Mouse (Mus musculus): ENCODE data around the gene Gm13030. TPM values are rescaled to one million over a fixed set of nuclear protein-coding genes. Genes with fewer than 3 reads are reported as not detected.
A peak's percentile ranks its signal among the peaks of the same experiment; 100 is the strongest.

Gm13030 gene
- polyA plus RNA-seq, 1 experiment from 2014 or later = not detected

GRCm38 (mm10) chr4:138884261-138884660, 10.5 kb upstream of the Gm13030 start:
- peak; percentile 89 for DNase-seq (ENCODE audit: low spot score)
- Histone ChIP-seq H3K36me3 (ENCODE audit: insufficient read depth, low read length) (no peaks in the 10 kb centered on the region), H3K9ac (replicated peaks; ENCODE audit: low read depth) (no peak overlapping the region), H3K4me1 (ENCODE audit: insufficient read depth, low read depth, low read length) (no peaks in the 10 kb centered on the region), H3K4me3 (ENCODE audit: low read depth, low read length) (no peak overlapping the region), H3K27me3 (replicated peaks; ENCODE audit: insufficient read depth, low read length) (no peaks in the 10 kb centered on the region), H3K4me2 (replicated peaks; ENCODE audit: low read depth, low read length) (no peak overlapping the region), H3K9me3 (ENCODE audit: low read length) (no peaks in the 10 kb centered on the region), H3K27ac (ENCODE audit: low read length) (no peak overlapping the region)
- 13% methylated on average over 6 of the region's 6 CpGs for WGBS
- peak; percentile 93 for TF ChIP-seq CTCF (IDR thresholded peaks at IDR 0.05)
- no peak for TF ChIP-seq EP300 (IDR thresholded peaks at IDR 0.05)
- peak; percentile 68 for ATAC-seq

GRCm38 (mm10) chr4:138882179-138882578, 8.4 kb upstream of the Gm13030 start:
- Histone ChIP-seq H3K4me3 (ENCODE audit: low read depth, low read length) (no peak overlapping the region), H3K9ac (replicated peaks; ENCODE audit: low read depth) (no peak overlapping the region)
- peak; percentile 70 for DNase-seq (ENCODE audit: low spot score)

GRCm38 (mm10) chr4:138880811-138881584, 7.2 kb upstream of the Gm13030 start:
- Histone ChIP-seq H3K4me3 (ENCODE audit: low read depth, low read length) (no peak overlapping the region), H3K27ac (ENCODE audit: low read length) (no peak overlapping the region), H3K36me3 (ENCODE audit: insufficient read depth, low read length) (no peaks in the 10 kb centered on the region), H3K9ac (replicated peaks; ENCODE audit: low read depth) (no peak overlapping the region), H3K4me2 (replicated peaks; ENCODE audit: low read depth, low read length) (no peak overlapping the region), H3K4me1 (ENCODE audit: insufficient read depth, low read depth, low read length) (no peaks in the 10 kb centered on the region), H3K27me3 (replicated peaks; ENCODE audit: insufficient read depth, low read length) (no peaks in the 10 kb centered on the region), H3K9me3 (ENCODE audit: low read length) (no peaks in the 10 kb centered on the region)
- DNase-seq (ENCODE audit: low spot score) = no peak
- TF ChIP-seq EP300 (IDR thresholded peaks at IDR 0.05) = no peak
- TF ChIP-seq CTCF (IDR thresholded peaks at IDR 0.05) = no peak
- no peak for ATAC-seq
- 57% methylated on average over 7 of the region's 7 CpGs for WGBS

More at GRCm38 (mm10) chr4:138882179-138882578, 8.4 kb upstream of the Gm13030 start:
- WGBS = 12% methylated on average over 13 of the region's 16 CpGs
- no peak overlapping the region for H3K4me2 ChIP-seq (replicated peaks; ENCODE audit: low read depth, low read length)
- peak; percentile 60 for ATAC-seq
- no peak overlapping the region for H3K27ac ChIP-seq (ENCODE audit: low read length)
- no peak for TF ChIP-seq CTCF (IDR thresholded peaks at IDR 0.05)
- TF ChIP-seq EP300 (IDR thresholded peaks at IDR 0.05) = no peak
- H3K36me3 ChIP-seq (ENCODE audit: insufficient read depth, low read length) = no peaks in the 10 kb centered on the region
- H3K9me3 ChIP-seq (ENCODE audit: low read length) = no peaks in the 10 kb centered on the region
- no peaks in the 10 kb centered on the region for H3K27me3 ChIP-seq (replicated peaks; ENCODE audit: insufficient read depth, low read length)
- H3K4me1 ChIP-seq (ENCODE audit: insufficient read depth, low read depth, low read length) = no peaks in the 10 kb centered on the region

- DNase-seq (ENCODE audit: low spot score) (no peak), ATAC-seq (no peak)
- TF ChIP-seq EP300 (IDR thresholded peaks at IDR 0.05) = no peak
- no peak for TF ChIP-seq CTCF (IDR thresholded peaks at IDR 0.05)
- H3K9ac ChIP-seq (replicated peaks; ENCODE audit: low read depth) = no peak overlapping the region
- no peaks in the 10 kb centered on the region for H3K36me3 ChIP-seq (ENCODE audit: insufficient read depth, low read length)
- H3K4me2 ChIP-seq (replicated peaks; ENCODE audit: low read depth, low read length) = no peak overlapping the region
- H3K27me3 ChIP-seq (replicated peaks; ENCODE audit: insufficient read depth, low read length) = no peaks in the 10 kb centered on the region
- 83% methylated on average over 11 of the region's 11 CpGs for WGBS
- H3K4me1 ChIP-seq (ENCODE audit: insufficient read depth, low read depth, low read length) = no peaks in the 10 kb centered on the region
- H3K27ac ChIP-seq (ENCODE audit: low read length) = no peak overlapping the region
- no peaks in the 10 kb centered on the region for H3K9me3 ChIP-seq (ENCODE audit: low read length)
- no peak overlapping the region for H3K4me3 ChIP-seq (ENCODE audit: low read depth, low read length)
Observed at GRCm38 (mm10) chr4:138879808-138880207, 6.0 kb upstream of the Gm13030 start.

GRCm38 (mm10) chr4:138878783-138879182, 5.0 kb upstream of the Gm13030 start:
- H3K4me1 ChIP-seq (ENCODE audit: insufficient read depth, low read depth, low read length) = no peaks in the 10 kb centered on the region
- ATAC-seq = peak; percentile 27
- H3K27ac ChIP-seq (ENCODE audit: low read length) = 0 out of 2 replicates have a peak overlapping the region, but pooled peaks have one; percentile 14
- no peaks in the 10 kb centered on the region for H3K27me3 ChIP-seq (replicated peaks; ENCODE audit: insufficient read depth, low read length)
- TF ChIP-seq CTCF (IDR thresholded peaks at IDR 0.05) = no peak
- DNase-seq (ENCODE audit: low spot score) = peak; percentile 36
- WGBS = 31% methylated on average over 8 of the region's 8 CpGs
- H3K4me2 ChIP-seq (replicated peaks; ENCODE audit: low read depth, low read length) = no peak overlapping the region
- no peak overlapping the region for H3K4me3 ChIP-seq (ENCODE audit: low read depth, low read length)
- no peak overlapping the region for H3K9ac ChIP-seq (replicated peaks; ENCODE audit: low read depth)
- H3K36me3 ChIP-seq (ENCODE audit: insufficient read depth, low read length) = no peaks in the 10 kb centered on the region
- H3K9me3 ChIP-seq (ENCODE audit: low read length) = no peaks in the 10 kb centered on the region

GRCm38 (mm10) chr4:138877731-138878130, 4.0 kb upstream of the Gm13030 start, which contains the start of gene Pla2g2e:
TSS of gene Pla2g2e (plus strand) at chr4:138877942.
- no peak within 1 kb of the TSS for H3K4me2 ChIP-seq (replicated peaks; ENCODE audit: low read depth, low read length)
- H3K4me1 ChIP-seq (ENCODE audit: insufficient read depth, low read depth, low read length) = no peaks in the 10 kb centered on the region
- no peaks in the 10 kb centered on the region for H3K9me3 ChIP-seq (ENCODE audit: low read length)
- no peaks in the 10 kb centered on the region for H3K36me3 ChIP-seq (ENCODE audit: insufficient read depth, low read length)
- DNase-seq (ENCODE audit: low spot score) (peak; percentile 14), ATAC-seq (0 out of 2 replicates have a peak, but pooled peaks have one; percentile 10)
- 56% methylated on average over 4 of the region's 4 CpGs for WGBS
- H3K4me3 ChIP-seq (ENCODE audit: low read depth, low read length) = no peak within 1 kb of the TSS
- no peaks in the 10 kb centered on the region for H3K27me3 ChIP-seq (replicated peaks; ENCODE audit: insufficient read depth, low read length)
- H3K27ac ChIP-seq (ENCODE audit: low read length) = 0 out of 2 replicates have a peak within 1 kb of the TSS, but pooled peaks have one; percentile 14
- H3K9ac ChIP-seq (replicated peaks; ENCODE audit: low read depth) = no peak within 1 kb of the TSS
- TF ChIP-seq CTCF (IDR thresholded peaks at IDR 0.05) = no peak
- TF ChIP-seq EP300 (IDR thresholded peaks at IDR 0.05) = no peak

All from lung, postnatal 0 days (tissue).